Mouse (Mus musculus): Measurements from ENCODE around the gene Sp4.

Sp4 gene

DNA sequence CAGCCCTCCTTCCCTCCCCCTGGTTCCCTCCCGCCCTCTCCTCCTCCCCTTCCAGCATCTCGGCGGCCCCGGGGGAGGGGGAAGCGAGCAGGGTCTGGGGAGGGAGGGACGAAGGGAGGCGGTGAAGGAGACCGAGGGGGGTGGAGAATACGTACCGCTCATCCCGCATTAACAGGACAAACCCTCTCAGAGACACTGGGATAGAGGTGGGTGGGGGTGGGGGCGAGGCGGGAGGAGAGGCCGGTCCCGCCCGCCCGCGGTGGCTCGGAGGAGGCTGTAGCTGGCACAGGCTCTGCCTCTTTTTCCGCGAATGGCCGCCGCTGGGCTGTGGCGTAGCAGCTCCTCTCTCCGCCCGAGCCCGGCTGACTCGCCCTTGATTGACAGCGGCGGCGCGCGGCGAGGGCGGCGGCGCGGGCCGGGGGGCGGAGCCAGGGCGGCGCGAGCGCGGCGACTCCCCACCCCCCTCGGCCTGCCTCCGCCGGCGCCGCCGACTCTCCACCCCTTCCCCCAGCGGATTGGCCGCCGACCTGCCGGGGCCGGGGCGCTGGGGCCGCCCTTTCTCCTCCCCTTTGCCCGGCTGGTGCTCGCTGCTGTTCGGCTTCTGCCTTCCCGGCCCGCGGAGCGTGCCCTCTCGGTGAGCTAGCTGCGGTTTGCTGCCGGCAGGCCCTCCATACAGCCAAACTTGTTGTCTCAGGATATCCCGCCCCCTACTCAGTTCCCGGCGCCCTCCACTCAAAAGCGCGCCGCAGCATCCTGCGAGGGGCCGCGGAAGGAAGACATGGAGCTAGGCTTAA, at the start of gene Sp4:
Gene Sp4, minus strand, starts transcription at position 369 of the 794 bp plus-strand sequence.
- peak; percentile 71 for DNase-seq (ENCODE audit: low spot score)

DNA sequence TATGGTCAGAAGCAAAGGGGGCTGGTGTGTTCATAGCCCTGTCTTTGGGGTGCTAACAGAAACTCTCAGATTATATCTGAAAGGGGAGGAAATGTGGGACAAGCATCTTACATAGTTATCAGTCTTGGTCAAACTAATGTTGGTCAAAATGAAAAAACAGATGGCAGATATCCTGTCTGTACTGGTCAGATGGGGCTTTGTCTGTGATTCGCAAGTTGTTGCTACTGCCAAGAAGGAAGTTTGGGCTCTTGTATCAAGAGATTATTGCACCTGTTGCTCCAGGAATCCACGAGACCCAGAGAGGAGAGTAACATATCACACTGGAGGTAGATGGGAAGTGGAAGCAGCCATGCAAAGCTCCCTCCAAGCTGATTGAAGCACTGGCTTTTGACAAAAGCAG, 37.9 kb upstream of the Sp4 start:
- DNase-seq (ENCODE audit: low spot score) = no peak

- no peak for DNase-seq (ENCODE audit: low spot score)
Measured at GRCm38 (mm10) chr12:118338243-118338642, 37.0 kb upstream of the Sp4 start.

DNA sequence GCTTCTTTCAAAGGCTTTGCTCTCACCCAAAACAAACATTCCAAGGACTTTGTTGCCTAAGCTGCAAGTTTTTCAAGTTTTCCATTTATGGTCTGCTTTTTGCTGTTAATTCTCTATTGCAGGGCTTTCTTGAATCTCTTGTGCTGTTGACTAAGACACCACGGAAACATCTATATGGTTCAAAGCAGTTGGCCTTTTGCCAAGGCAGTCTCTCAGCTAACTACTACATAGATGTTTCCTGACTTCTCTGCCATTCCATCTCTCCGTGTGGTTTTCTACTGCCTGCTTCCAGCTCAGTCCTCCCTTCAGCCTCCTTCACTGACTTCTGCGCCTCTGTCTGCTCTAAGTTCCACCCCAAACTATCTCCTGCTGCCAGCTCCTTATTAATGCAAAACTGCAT, 36.1 kb upstream of the Sp4 start:
- no peak for DNase-seq (ENCODE audit: low spot score)

- no peak for DNase-seq (ENCODE audit: low spot score)
Measured at GRCm38 (mm10) chr12:118328739-118329249, 27.6 kb upstream of the Sp4 start.

- no peak for DNase-seq (ENCODE audit: low spot score)
Measured at GRCm38 (mm10) chr12:118327566-118327965, 26.3 kb upstream of the Sp4 start.

- no peak for DNase-seq (ENCODE audit: low spot score)
Measured at GRCm38 (mm10) chr12:118326161-118326560, 24.9 kb upstream of the Sp4 start.

- no peak for DNase-seq (ENCODE audit: low spot score)
Measured at GRCm38 (mm10) chr12:118320076-118320475, 18.8 kb upstream of the Sp4 start.

- DNase-seq (ENCODE audit: low spot score) = no peak
Measured at GRCm38 (mm10) chr12:118314477-118314845, 13.2 kb upstream of the Sp4 start.

DNA sequence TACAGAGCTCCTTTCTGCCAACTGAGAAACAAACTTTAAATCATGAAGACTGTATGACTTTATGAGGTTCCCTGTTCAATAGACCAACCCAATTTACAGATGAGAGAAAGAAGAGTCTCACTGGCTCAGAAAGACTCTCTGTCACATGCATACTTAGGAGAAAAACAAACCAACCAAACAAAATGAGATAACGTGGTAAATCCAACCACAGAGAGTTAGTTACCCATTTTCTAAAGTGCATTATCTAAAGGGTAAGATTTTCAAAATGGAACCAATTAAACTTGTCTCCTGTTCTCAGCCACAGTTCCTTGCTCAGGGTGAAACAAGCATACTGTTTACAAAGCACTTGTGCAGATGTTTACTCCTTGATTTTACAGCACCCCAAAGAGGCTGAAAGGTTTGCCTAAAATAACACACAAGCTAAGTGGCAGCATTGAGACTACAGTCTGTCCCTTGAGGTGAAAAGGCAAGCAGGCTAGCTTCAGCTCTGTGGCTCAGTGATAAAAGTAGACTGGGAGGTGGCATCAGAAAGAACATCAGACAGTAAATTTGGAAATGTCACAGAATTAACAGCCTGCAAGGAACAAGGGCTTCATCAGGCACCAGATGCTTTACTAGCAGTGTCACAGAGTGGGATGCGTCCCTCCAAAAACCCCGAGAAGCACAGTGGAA, 12.7 kb upstream of the Sp4 start:
- DNase-seq (ENCODE audit: low spot score) = no peak

DNA sequence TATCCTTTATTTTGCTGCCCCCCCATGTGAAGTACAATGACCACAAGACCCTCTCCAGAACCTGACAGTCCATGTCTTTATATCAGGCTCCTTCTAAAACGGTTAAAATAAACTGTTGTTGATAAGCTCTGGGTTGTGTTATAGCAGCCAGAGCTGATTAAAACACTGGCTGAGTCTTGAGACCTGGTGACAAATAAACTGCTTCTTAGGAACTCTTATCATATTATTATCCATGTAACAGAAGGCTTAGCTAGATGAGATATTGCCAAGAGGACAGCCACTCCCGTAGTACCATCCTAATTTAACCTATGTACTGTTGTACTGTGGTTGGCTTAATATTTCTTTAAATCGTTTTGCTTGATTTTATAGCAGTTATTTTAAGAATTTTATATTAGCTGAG, 2.3 kb upstream of the Sp4 start:
- no peak for DNase-seq (ENCODE audit: low spot score)

GRCm38 (mm10) chr12:118303066-118303465, 1.8 kb upstream of the Sp4 start:
- no peak for DNase-seq (ENCODE audit: low spot score)

- peak; percentile 98 for DNase-seq (ENCODE audit: low spot score)
Measured at GRCm38 (mm10) chr12:118301866-118302835, 911 bp upstream of the Sp4 start.

- no peak for DNase-seq (ENCODE audit: low spot score)
Measured at GRCm38 (mm10) chr12:118300754-118301071, 527 bp downstream of the Sp4 start.

- DNase-seq (ENCODE audit: low spot score) = no peak
Measured at GRCm38 (mm10) chr12:118299956-118300355, 1.3 kb downstream of the Sp4 start.

DNA sequence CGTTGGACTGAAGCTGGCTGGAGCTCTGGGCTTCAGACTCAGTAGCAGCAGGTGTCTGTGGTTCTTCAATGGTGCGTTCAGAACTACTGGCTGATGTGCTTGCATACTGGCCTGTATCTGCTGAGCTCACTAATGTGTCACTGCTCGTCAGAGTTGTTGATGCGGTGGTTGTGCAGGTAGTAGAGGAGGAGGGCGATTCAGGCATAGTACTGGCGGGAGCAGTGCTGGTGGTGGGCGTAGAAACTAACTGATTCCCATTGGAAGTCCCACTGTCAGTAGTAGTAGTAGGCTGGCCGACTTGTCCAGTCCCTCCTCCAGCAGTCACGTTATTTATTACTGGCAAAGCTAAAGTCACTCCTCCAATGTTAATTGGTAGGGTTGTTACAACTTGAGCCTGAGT, 2.1 kb downstream of the Sp4 start:
- DNase-seq (ENCODE audit: low spot score) = no peak

DNA sequence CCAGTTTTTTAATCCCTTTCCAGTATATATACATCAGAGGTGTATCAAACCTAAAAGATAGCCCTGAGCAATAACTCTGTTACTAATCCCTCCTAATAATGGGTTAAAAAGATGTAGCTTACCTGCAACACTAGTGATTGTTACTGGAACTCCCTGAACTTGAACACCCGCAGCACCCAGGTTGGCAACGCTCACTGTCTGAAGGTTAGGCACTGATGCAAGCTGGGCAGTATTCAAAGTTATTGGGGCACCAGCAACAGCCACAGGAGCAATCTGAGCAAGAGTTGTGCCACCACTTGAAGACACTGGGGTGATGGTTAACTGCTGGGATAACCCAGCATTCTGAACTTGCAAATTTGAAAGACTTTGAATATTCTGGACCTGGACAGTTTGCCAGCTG, 2.7 kb downstream of the Sp4 start:
- DNase-seq (ENCODE audit: low spot score) = no peak

GRCm38 (mm10) chr12:118296236-118296635, 5.0 kb downstream of the Sp4 start:
- no peak for DNase-seq (ENCODE audit: low spot score)

- no peak for DNase-seq (ENCODE audit: low spot score)
Measured at GRCm38 (mm10) chr12:118295793-118296192, 5.4 kb downstream of the Sp4 start.

- DNase-seq (ENCODE audit: low spot score) = no peak
Measured at GRCm38 (mm10) chr12:118288947-118289346, 12.3 kb downstream of the Sp4 start.

DNA sequence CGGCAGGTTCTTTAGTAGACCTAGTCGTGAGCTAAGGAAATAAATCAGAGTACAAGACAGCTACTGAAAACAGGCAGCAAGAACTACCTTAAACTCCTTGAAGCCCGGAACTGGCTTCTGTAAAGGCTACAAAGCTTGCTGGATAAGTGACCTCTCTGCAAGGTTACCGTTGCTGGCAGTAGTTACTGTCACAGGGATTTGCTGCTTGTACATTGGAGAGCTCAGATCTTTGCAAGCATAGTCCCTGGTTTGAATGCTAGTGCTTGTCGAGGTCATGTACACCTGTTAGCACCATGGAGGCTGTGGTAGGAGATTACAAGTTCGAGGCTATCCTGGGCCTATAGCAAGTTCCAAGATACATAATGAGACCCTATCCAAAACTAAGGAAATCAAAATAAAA, 16.1 kb downstream of the Sp4 start:
- no peak for DNase-seq (ENCODE audit: low spot score)

DNA sequence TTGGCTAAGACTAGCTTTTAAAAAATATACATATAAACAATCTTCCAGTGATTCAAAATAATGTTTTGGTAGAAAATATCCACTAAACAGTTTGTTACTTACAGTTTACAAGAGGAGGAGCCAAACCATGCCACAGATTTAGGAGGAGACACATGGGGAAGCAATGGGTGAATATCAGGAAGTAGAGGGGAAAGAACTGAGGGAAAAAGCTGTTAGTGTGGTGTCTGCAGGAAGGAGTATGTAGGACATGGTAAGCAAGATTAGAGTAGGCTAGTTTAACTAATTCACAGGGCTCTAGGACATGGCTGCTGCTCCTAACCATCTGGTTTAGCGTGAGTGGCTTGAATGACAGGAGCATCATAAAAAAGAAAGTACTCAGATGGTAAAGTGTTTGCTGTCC, 19.3 kb downstream of the Sp4 start:
- DNase-seq (ENCODE audit: low spot score) = no peak

- no peak for DNase-seq (ENCODE audit: low spot score)
Measured at GRCm38 (mm10) chr12:118276385-118276784, 24.9 kb downstream of the Sp4 start.

Data from urinary bladder, postnatal 10 days (tissue).